Mouse (Mus musculus): ENCODE data around the gene Dmrtb1. TPM values are rescaled to one million over a fixed set of nuclear protein-coding genes. Genes with fewer than 3 reads are reported as not detected.

The Dmrtb1 gene
- polyA plus RNA-seq, 1 experiment from 2014 or later = 2.0 TPM

DNA sequence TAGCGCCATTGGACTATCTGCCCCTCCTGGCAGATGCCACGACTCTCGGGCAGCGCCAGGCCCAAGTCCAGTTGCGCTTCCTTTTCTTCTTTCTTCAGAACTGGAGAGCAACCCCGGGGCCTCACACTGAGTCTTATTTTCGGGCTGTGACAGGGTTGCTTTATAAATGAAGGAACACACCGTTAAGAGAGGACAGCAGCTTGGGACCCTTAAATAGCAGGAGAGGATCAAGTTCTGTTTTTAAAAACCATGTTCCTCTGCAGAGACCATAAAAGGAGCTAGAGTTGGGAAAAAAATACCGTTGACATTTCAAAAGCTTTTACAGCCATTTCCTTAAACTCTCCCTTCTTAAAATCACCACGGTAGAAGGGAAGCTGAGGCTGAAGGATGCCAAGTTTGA, 8.4 kb downstream of the Dmrtb1 start:
- no peaks in the 10 kb centered on the region for H3K4me1 ChIP-seq (ENCODE audit: control insufficient read depth, insufficient read depth, low read length)
- no peak for DNase-seq (ENCODE audit: low spot score)
- H3K9ac ChIP-seq (replicated peaks; ENCODE audit: low read length) = no peak overlapping the region
- WGBS = 65% methylated on average over 10 of the region's 10 CpGs
- H3K36me3 ChIP-seq (replicated peaks; ENCODE audit: control insufficient read depth, insufficient read depth, low read depth, low read length) = no peaks in the 10 kb centered on the region
- no peaks in the 10 kb centered on the region for H3K9me3 ChIP-seq (replicated peaks; ENCODE audit: control insufficient read depth, low read length)
- no peaks in the 10 kb centered on the region for H3K27me3 ChIP-seq (ENCODE audit: control insufficient read depth, insufficient read depth, low read length)
- no peak overlapping the region for H3K4me3 ChIP-seq (ENCODE audit: low read depth, low read length)
- no peak overlapping the region for H3K4me2 ChIP-seq (ENCODE audit: low read depth, low read length)
- H3K27ac ChIP-seq (replicated peaks; ENCODE audit: low read depth, low read length) = no peak overlapping the region
- ATAC-seq (replicated peaks; ENCODE audit: insufficient number of reproducible peaks, low FRiP score, low TSS enrichment, low read depth) = no peak

DNA sequence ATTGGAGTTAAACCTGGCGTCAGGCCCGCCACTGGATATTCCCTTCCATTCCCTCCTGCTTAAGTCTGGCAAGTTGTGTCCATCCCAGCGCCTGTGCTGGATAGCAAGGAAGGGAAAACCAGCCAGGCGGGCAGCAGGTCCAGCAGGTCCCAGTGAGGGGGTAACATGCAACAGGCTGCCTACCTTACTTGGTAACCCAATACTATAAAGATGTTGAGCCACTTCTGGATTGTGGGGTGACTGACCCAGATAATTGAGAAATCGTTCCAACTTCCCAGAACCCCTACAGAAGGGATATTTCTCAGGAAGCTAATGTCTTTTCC, 9.7 kb downstream of the Dmrtb1 start:
- Histone ChIP-seq H3K4me3 (ENCODE audit: low read depth, low read length) (no peak overlapping the region), H3K27me3 (ENCODE audit: control insufficient read depth, insufficient read depth, low read length) (no peaks in the 10 kb centered on the region), H3K4me1 (ENCODE audit: control insufficient read depth, insufficient read depth, low read length) (no peaks in the 10 kb centered on the region), H3K9ac (replicated peaks; ENCODE audit: low read length) (no peak overlapping the region), H3K9me3 (replicated peaks; ENCODE audit: control insufficient read depth, low read length) (no peaks in the 10 kb centered on the region), H3K27ac (replicated peaks; ENCODE audit: low read depth, low read length) (no peak overlapping the region), H3K36me3 (replicated peaks; ENCODE audit: control insufficient read depth, insufficient read depth, low read depth, low read length) (no peaks in the 10 kb centered on the region), H3K4me2 (ENCODE audit: low read depth, low read length) (peak overlapping the region; percentile 5; the same call in 1 of the 2 replicates)
- no peak for ATAC-seq (replicated peaks; ENCODE audit: insufficient number of reproducible peaks, low FRiP score, low TSS enrichment, low read depth)
- DNase-seq (ENCODE audit: low spot score) = no peak
- WGBS = 21% methylated on average over 5 of the region's 5 CpGs

DNA sequence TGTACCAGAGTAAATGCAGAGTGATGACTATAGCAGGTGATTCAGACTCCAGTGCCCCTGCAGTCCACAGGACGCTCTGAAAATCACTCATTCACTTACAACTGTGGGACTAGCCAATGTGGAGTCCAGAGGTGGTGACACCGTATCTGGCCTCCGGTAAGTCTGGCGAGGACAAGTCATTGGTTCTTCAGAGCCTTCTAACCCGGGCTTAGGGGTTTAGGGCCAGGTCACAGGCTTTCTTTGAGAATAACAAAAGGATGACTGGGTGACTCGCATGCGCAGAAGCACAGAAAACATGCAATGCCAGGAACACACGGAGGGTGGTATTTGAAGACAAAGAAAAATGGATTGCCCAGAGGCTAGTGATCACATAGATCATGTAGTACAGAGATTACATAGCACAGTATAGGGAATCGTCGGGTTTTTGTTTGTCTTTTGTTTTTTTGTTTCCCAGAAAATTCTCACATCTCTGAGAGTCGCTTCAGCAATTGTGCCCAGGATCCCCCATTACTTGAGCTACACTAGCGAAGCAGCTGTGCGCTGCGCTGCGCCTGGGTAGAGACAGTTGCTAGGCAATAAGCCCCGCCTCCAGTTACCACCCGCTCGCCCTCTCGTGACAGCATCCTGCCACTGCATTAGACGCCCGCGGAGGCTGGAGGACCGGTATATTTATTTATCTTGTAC, 10.2 kb downstream of the Dmrtb1 start:
- no peaks in the 10 kb centered on the region for H3K27me3 ChIP-seq (ENCODE audit: control insufficient read depth, insufficient read depth, low read length)
- peak overlapping the region; percentile 5; the same call in 1 of the 2 replicates for H3K4me2 ChIP-seq (ENCODE audit: low read depth, low read length)

GRCm38 (mm10) chr4:107670731-107671130, 13.3 kb downstream of the Dmrtb1 start:
- Histone ChIP-seq H3K27ac (replicated peaks; ENCODE audit: low read depth, low read length) (no peak overlapping the region), H3K27me3 (ENCODE audit: control insufficient read depth, insufficient read depth, low read length) (no peaks in the 10 kb centered on the region), H3K9ac (replicated peaks; ENCODE audit: low read length) (no peak overlapping the region), H3K4me1 (ENCODE audit: control insufficient read depth, insufficient read depth, low read length) (no peaks in the 10 kb centered on the region), H3K4me3 (ENCODE audit: low read depth, low read length) (no peak overlapping the region), H3K9me3 (replicated peaks; ENCODE audit: control insufficient read depth, low read length) (no peaks in the 10 kb centered on the region), H3K4me2 (ENCODE audit: low read depth, low read length) (no peak overlapping the region), H3K36me3 (replicated peaks; ENCODE audit: control insufficient read depth, insufficient read depth, low read depth, low read length) (no peaks in the 10 kb centered on the region)
- DNase-seq (ENCODE audit: low spot score) (no peak), ATAC-seq (replicated peaks; ENCODE audit: insufficient number of reproducible peaks, low FRiP score, low TSS enrichment, low read depth) (no peak)
- WGBS = 58% methylated on average over 5 of the region's 5 CpGs

More for the DNA sequence above, 10.2 kb downstream of the Dmrtb1 start:
- H3K9me3 ChIP-seq (replicated peaks; ENCODE audit: control insufficient read depth, low read length) = no peaks in the 10 kb centered on the region
- DNase-seq (ENCODE audit: low spot score) (peak; percentile 94), ATAC-seq (replicated peaks; ENCODE audit: insufficient number of reproducible peaks, low FRiP score, low TSS enrichment, low read depth) (peak; percentile 77; the same call in 1 of the 2 replicates)
- no peaks in the 10 kb centered on the region for H3K4me1 ChIP-seq (ENCODE audit: control insufficient read depth, insufficient read depth, low read length)
- no peak overlapping the region for H3K4me3 ChIP-seq (ENCODE audit: low read depth, low read length)
- H3K36me3 ChIP-seq (replicated peaks; ENCODE audit: control insufficient read depth, insufficient read depth, low read depth, low read length) = no peaks in the 10 kb centered on the region
- WGBS = 20% methylated on average over 23 of the region's 23 CpGs
- H3K9ac ChIP-seq (replicated peaks; ENCODE audit: low read length) = no peak overlapping the region
- H3K27ac ChIP-seq (replicated peaks; ENCODE audit: low read depth, low read length) = no peak overlapping the region

DNA sequence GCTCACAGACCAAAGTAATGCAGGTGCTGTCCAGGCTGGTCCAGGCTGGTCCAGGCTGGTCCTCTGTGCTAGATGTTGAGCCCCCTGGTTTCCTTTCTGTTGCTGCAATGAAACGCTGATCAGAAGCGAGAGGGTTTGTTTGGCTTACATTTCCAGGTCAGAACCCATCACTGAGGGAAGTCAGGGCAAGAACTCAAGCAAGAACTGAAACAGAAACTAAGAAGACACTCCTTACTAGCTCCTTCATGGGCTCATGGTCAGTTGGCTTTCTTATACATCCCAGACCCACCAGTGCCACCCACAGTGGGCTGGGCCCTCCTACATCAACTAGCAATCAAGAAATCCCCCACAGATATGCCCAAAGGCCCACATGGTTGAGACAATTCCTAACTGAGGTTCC, 15.5 kb downstream of the Dmrtb1 start:
- DNase-seq (ENCODE audit: low spot score) = no peak
- 90% methylated on average over 2 of the region's 2 CpGs for WGBS
- no peak overlapping the region for H3K9ac ChIP-seq (replicated peaks; ENCODE audit: low read length)

GRCm38 (mm10) chr4:107660649-107661048, 23.4 kb downstream of the Dmrtb1 start:
- no peaks in the 10 kb centered on the region for H3K27me3 ChIP-seq (ENCODE audit: control insufficient read depth, insufficient read depth, low read length)
- ATAC-seq (replicated peaks; ENCODE audit: insufficient number of reproducible peaks, low FRiP score, low TSS enrichment, low read depth) (no peak), DNase-seq (ENCODE audit: low spot score) (no peak)
- no peaks in the 10 kb centered on the region for H3K36me3 ChIP-seq (replicated peaks; ENCODE audit: control insufficient read depth, insufficient read depth, low read depth, low read length)
- no peak overlapping the region for H3K4me2 ChIP-seq (ENCODE audit: low read depth, low read length)
- H3K4me1 ChIP-seq (ENCODE audit: control insufficient read depth, insufficient read depth, low read length) = no peaks in the 10 kb centered on the region
- no peaks in the 10 kb centered on the region for H3K9me3 ChIP-seq (replicated peaks; ENCODE audit: control insufficient read depth, low read length)
- H3K27ac ChIP-seq (replicated peaks; ENCODE audit: low read depth, low read length) = no peak overlapping the region
- no peak overlapping the region for H3K9ac ChIP-seq (replicated peaks; ENCODE audit: low read length)
- no peak overlapping the region for H3K4me3 ChIP-seq (ENCODE audit: low read depth, low read length)
- WGBS = 89% methylated on average over 11 of the region's 11 CpGs

More for the DNA sequence above, 15.5 kb downstream of the Dmrtb1 start:
- no peaks in the 10 kb centered on the region for H3K36me3 ChIP-seq (replicated peaks; ENCODE audit: control insufficient read depth, insufficient read depth, low read depth, low read length)
- no peak overlapping the region for H3K4me3 ChIP-seq (ENCODE audit: low read depth, low read length)
- ATAC-seq (replicated peaks; ENCODE audit: insufficient number of reproducible peaks, low FRiP score, low TSS enrichment, low read depth) = no peak
- H3K27ac ChIP-seq (replicated peaks; ENCODE audit: low read depth, low read length) = no peak overlapping the region
- no peaks in the 10 kb centered on the region for H3K4me1 ChIP-seq (ENCODE audit: control insufficient read depth, insufficient read depth, low read length)
- H3K9me3 ChIP-seq (replicated peaks; ENCODE audit: control insufficient read depth, low read length) = no peaks in the 10 kb centered on the region
- H3K4me2 ChIP-seq (ENCODE audit: low read depth, low read length) = no peak overlapping the region
- no peaks in the 10 kb centered on the region for H3K27me3 ChIP-seq (ENCODE audit: control insufficient read depth, insufficient read depth, low read length)

GRCm38 (mm10) chr4:107653280-107653643, 30.8 kb downstream of the Dmrtb1 start:
- ATAC-seq (replicated peaks; ENCODE audit: insufficient number of reproducible peaks, low FRiP score, low TSS enrichment, low read depth) = no peak
- 83% methylated on average over 5 of the region's 5 CpGs for WGBS

DNA sequence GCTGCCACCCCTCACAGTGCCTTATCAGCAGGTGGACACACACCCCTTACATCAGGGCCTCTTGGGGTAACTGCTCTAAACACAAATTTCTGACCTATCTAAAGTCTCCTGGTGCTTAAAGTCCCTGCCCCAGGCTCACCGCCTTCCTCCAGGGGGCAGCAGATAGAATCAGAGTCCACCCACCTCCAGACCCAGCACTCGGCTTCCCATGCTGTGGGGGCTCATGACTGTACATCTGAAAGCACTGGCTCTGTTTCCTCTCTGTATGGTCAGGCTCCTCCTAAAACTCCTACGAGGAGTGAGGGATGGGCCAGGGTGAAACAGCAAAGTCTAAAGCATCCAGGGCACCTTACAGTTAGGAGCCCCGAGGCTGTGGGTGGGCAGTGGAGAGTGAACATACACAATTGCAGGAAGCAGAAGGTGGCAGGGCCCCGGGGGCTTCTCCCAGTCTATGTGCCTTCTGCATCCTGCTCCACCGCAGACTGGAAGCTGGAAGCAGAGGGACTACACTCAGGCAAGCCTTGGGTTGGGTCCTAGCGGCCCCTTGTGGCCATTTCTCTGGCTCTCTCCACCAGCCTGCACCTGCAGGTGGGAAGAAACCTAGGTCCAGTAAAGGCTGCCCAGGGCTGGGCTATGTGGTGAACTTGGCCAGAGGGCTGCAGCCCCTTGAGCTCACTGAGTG, 31.3 kb downstream of the Dmrtb1 start:
- no peaks in the 10 kb centered on the region for H3K9me3 ChIP-seq (replicated peaks; ENCODE audit: control insufficient read depth, low read length)
- H3K4me3 ChIP-seq (ENCODE audit: low read depth, low read length) = no peak overlapping the region
- H3K4me1 ChIP-seq (ENCODE audit: control insufficient read depth, insufficient read depth, low read length) = peaks cover 5% of the 10 kb centered on the region
- peak overlapping the region; percentile 7; the same call in 1 of the 2 replicates for H3K4me2 ChIP-seq (ENCODE audit: low read depth, low read length)
- DNase-seq (ENCODE audit: low spot score) (peak; percentile 91), ATAC-seq (replicated peaks; ENCODE audit: insufficient number of reproducible peaks, low FRiP score, low TSS enrichment, low read depth) (peak; percentile 77)
- H3K36me3 ChIP-seq (replicated peaks; ENCODE audit: control insufficient read depth, insufficient read depth, low read depth, low read length) = no peaks in the 10 kb centered on the region
- H3K9ac ChIP-seq (replicated peaks; ENCODE audit: low read length) = no peak overlapping the region
- no peak overlapping the region for H3K27ac ChIP-seq (replicated peaks; ENCODE audit: low read depth, low read length)
- no peaks in the 10 kb centered on the region for H3K27me3 ChIP-seq (ENCODE audit: control insufficient read depth, insufficient read depth, low read length)
- 14% methylated on average over 7 of the region's 7 CpGs for WGBS

More at GRCm38 (mm10) chr4:107653280-107653643, 30.8 kb downstream of the Dmrtb1 start:
- Histone ChIP-seq H3K4me2 (ENCODE audit: low read depth, low read length) (no peak overlapping the region), H3K27me3 (ENCODE audit: control insufficient read depth, insufficient read depth, low read length) (no peaks in the 10 kb centered on the region), H3K9me3 (replicated peaks; ENCODE audit: control insufficient read depth, low read length) (no peaks in the 10 kb centered on the region), H3K27ac (replicated peaks; ENCODE audit: low read depth, low read length) (no peak overlapping the region), H3K9ac (replicated peaks; ENCODE audit: low read length) (no peak overlapping the region), H3K4me1 (ENCODE audit: control insufficient read depth, insufficient read depth, low read length) (peaks cover 5% of the 10 kb centered on the region), H3K4me3 (ENCODE audit: low read depth, low read length) (no peak overlapping the region), H3K36me3 (replicated peaks; ENCODE audit: control insufficient read depth, insufficient read depth, low read depth, low read length) (no peaks in the 10 kb centered on the region)
- no peak for DNase-seq (ENCODE audit: low spot score)

Measured in embryonic facial prominence, embryonic 11.5 days (tissue).